Mouse (Mus musculus) intestine, postnatal 0 days (tissue): ENCODE data around the gene Helq. TPM values are rescaled to one million over a fixed set of nuclear protein-coding genes. Genes with fewer than 3 reads are reported as not detected.

Source experiments
- ATAC-seq: fragments of 200-750 bp; cut with Nextera tagmentation; 2 replicates; pipeline ENCODE4 v1.8.0; 2017; ENCODE audit warnings: mild to moderate bottlenecking, moderate TSS enrichment, moderate library complexity
- H3K27ac ChIP-seq: fragments of 300-500 bp; sonication (generic); 2 replicates; pipeline ENCODE4 v1.5.1; 2014; ENCODE audit warnings: mild to moderate bottlenecking, low read depth, low read length, moderate library complexity
- H3K27me3 ChIP-seq: fragments of 300-500 bp; sonication (generic); replicated peaks from 2 replicates; pipeline ENCODE4 v1.6.1; 2014; ENCODE audit warnings: low read length, mixed read lengths; ENCODE audit not compliant: control insufficient read depth, insufficient read depth
- H3K36me3 ChIP-seq: fragments of 300-500 bp; sonication (generic); 2 replicates; pipeline ENCODE4 v1.6.1; 2014; ENCODE audit warnings: mild to moderate bottlenecking, moderate library complexity; ENCODE audit not compliant: control insufficient read depth, insufficient read depth
- H3K4me1 ChIP-seq: fragments of 300-500 bp; sonication (generic); replicated peaks from 2 replicates; pipeline ENCODE4 v1.6.1; 2014; ENCODE audit warnings: antibody characterized with exemption, low read length, mixed read lengths; ENCODE audit not compliant: control insufficient read depth, insufficient read depth
- H3K4me2 ChIP-seq: fragments of 300-500 bp; sonication (generic); replicated peaks from 2 replicates; pipeline ENCODE4 v1.6.1; 2014; ENCODE audit warnings: low read depth, mild to moderate bottlenecking, moderate library complexity
- H3K4me3 ChIP-seq: fragments of 300-500 bp; sonication (generic); 2 replicates; pipeline ENCODE4 v1.5.1; 2014; ENCODE audit warnings: low read depth, low read length
- H3K9ac ChIP-seq: fragments of 300-500 bp; sonication (generic); 2 replicates; pipeline ENCODE4 v1.6.1; 2014; ENCODE audit warnings: mild to moderate bottlenecking, low read depth, low read length
- H3K9me3 ChIP-seq: fragments of 300-500 bp; sonication (generic); 2 replicates; pipeline ENCODE4 v1.6.1; 2016; ENCODE audit warnings: mixed run types; ENCODE audit not compliant: control insufficient read depth
- CTCF ChIP-seq: sonication (generic); IDR thresholded peaks from 2 replicates; pipeline ENCODE4 v1.5.1; 2016; ENCODE audit warnings: low read depth, mild to moderate bottlenecking, control low read depth, antibody characterized with exemption, moderate library complexity
- WGBS: fragments of 180-500 bp; shearing (Covaris S2); extraction: QIAGEN DNeasy Blood & Tissue Kit; methylation state at CpG from one replicate; pipeline ENCODE4 v1.1.7; 2014; 5-methylcytosine and 5-hydroxymethylcytosine counted together
- polyA plus RNA-seq: library from polyadenylated mRNA; unstranded; fragments of >200 nt; fragmentation: Nextera tagmentation; extraction: Ambion mirVana; gene quantifications from 2 replicates; pipeline ENCODE4 v1.2.1, GENCODE M21; 2015

Helq gene
- polyA plus RNA-seq, 1 experiment from 2014 or later = 6.7 TPM

DNA sequence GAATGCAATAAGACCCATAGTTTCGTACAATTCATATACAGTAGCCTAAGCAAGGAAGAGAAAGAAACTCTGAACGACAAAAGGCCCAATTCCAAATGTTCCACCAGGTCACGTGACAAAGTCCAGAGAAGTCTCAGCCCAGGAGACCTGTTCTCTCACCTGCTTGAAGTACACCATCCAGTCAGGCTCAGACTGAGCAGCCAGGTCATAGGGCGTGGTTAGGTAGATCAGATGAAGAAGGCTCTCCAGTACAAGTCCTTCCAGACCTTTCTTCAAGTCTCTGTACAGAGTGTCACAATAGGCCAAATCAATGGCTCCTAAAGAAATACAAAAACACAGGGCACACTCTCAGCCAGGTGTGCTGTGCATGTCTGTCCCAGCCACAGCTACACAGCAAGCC, 26.8 kb downstream of the Helq start:
- Histone ChIP-seq H3K9ac (no peak overlapping the region), H3K4me2 (no peak overlapping the region), H3K36me3 (peaks cover 50% of the 10 kb centered on the region), H3K27ac (no peak overlapping the region), H3K4me1 (no peaks in the 10 kb centered on the region), H3K4me3 (no peak overlapping the region), H3K27me3 (no peaks in the 10 kb centered on the region), H3K9me3 (no peaks in the 10 kb centered on the region)
- WGBS = 74% methylated on average over 4 of the region's 4 CpGs
- ATAC-seq = peak; percentile 22; the same call in 1 of the 2 replicates
- no peak for TF ChIP-seq CTCF

DNA sequence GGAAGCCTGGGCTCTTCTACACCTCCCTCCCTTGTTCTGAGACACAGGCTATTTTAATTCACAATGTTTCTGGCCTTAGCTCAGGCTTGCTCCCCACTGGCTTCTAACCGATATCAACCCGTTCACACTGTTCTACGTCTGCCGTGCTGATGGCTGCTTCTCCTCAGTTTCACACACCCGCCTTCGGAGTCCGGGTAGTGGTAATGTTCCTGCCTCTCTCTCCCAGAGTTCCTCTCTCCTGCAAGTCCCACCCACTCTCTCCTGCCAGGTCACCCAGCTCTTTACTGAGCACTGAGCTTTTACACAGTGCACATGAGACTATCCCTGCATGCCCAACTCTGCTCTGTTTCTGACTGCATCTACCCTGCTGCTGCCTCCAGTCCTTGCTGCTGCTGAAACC, 32.4 kb downstream of the Helq start:
- no peak overlapping the region for H3K4me3 ChIP-seq
- H3K27me3 ChIP-seq = no peaks in the 10 kb centered on the region
- ATAC-seq = no peak
- no peaks in the 10 kb centered on the region for H3K4me1 ChIP-seq
- WGBS = 92% methylated on average over 7 of the region's 7 CpGs
- TF ChIP-seq CTCF = no peak
- no peak overlapping the region for H3K4me2 ChIP-seq
- H3K27ac ChIP-seq = no peak overlapping the region
- no peaks in the 10 kb centered on the region for H3K9me3 ChIP-seq
- H3K36me3 ChIP-seq = peaks cover 66% of the 10 kb centered on the region
- H3K9ac ChIP-seq = no peak overlapping the region

GRCm38 (mm10) chr5:100761736-100762135, 36.7 kb downstream of the Helq start:
- H3K9me3 ChIP-seq = no peaks in the 10 kb centered on the region
- no peaks in the 10 kb centered on the region for H3K27me3 ChIP-seq
- H3K4me1 ChIP-seq = no peaks in the 10 kb centered on the region
- WGBS = 91% methylated on average over 7 of the region's 7 CpGs
- H3K9ac ChIP-seq = no peak overlapping the region
- no peak for ATAC-seq
- TF ChIP-seq CTCF = no peak
- H3K27ac ChIP-seq = no peak overlapping the region
- H3K36me3 ChIP-seq = peaks cover 34% of the 10 kb centered on the region
- no peak overlapping the region for H3K4me2 ChIP-seq
- no peak overlapping the region for H3K4me3 ChIP-seq

DNA sequence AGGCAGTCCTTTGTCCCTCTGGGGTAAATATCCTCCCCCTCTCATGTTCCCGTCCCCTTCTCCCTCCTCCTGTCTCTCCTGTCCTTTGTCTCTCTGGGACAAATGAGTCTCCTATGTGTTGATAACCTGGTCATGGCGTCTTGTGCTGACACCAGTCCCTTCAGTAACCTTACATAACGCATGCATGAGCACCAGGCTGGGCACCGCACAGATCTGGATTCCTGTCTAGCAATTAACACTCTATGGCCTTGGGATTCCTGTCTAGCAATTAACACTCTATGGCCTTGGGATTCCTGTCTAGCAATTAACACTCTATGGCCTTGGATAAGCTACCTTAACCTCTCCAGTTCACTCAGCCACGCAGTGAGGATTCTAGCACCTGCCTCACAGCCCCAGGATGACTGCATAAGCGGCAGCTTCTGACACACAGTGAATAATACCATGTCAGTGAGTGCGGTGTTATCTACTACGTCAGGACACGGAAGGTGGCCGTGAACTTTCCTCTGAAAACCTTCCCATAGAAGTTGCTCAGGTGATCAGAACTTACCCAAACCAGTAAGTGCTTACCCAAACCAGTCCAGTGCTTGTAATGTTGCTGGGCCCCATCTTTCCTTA, 38.2 kb downstream of the Helq start:
- peak; percentile 53; the same call in 1 of the 2 replicates for ATAC-seq
- Histone ChIP-seq H3K4me1 (no peaks in the 10 kb centered on the region), H3K9ac (no peak overlapping the region), H3K27ac (no peak overlapping the region), H3K27me3 (no peaks in the 10 kb centered on the region), H3K4me3 (no peak overlapping the region), H3K36me3 (peaks cover 23% of the 10 kb centered on the region), H3K9me3 (no peaks in the 10 kb centered on the region), H3K4me2 (0 out of 2 replicates have a peak overlapping the region, but pooled peaks have one; percentile 0)
- TF ChIP-seq CTCF = no peak
- WGBS = 54% methylated on average over 10 of the region's 10 CpGs

GRCm38 (mm10) chr5:100758121-100758520, 40.3 kb downstream of the Helq start:
- WGBS = 96% methylated on average over 5 of the region's 5 CpGs
- no peak for TF ChIP-seq CTCF
- Histone ChIP-seq H3K27ac (no peak overlapping the region), H3K27me3 (no peaks in the 10 kb centered on the region), H3K4me2 (no peak overlapping the region), H3K4me3 (no peak overlapping the region), H3K36me3 (peaks cover 5% of the 10 kb centered on the region), H3K4me1 (no peaks in the 10 kb centered on the region), H3K9ac (no peak overlapping the region), H3K9me3 (no peaks in the 10 kb centered on the region)
- no peak for ATAC-seq

DNA sequence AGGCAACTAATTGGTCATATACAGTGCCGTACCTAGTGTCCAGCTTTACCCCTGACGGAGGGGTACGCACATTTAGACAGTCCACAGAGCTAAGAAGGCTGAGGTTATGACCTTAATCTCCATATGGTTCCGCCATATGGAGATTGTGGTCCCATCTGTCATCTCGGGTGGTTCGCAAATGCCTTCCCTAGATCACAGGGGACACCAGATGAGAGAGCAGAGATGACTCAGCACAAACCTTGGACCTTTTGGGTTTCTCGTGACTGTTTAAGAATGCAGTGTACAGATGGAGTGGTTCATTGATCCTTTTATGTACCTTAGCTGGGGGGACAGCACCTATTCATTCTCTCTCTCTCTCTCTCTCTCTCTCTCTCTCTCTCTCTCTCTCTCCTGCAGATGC, 45.0 kb downstream of the Helq start:
- ATAC-seq = no peak
- no peaks in the 10 kb centered on the region for H3K4me1 ChIP-seq
- H3K36me3 ChIP-seq = no peaks in the 10 kb centered on the region
- H3K4me2 ChIP-seq = no peak overlapping the region
- H3K27me3 ChIP-seq = no peaks in the 10 kb centered on the region
- no peak for TF ChIP-seq CTCF
- no peak overlapping the region for H3K4me3 ChIP-seq
- no peaks in the 10 kb centered on the region for H3K9me3 ChIP-seq
- WGBS = 65% methylated on average over 7 of the region's 7 CpGs
- H3K9ac ChIP-seq = no peak overlapping the region
- H3K27ac ChIP-seq = no peak overlapping the region

DNA sequence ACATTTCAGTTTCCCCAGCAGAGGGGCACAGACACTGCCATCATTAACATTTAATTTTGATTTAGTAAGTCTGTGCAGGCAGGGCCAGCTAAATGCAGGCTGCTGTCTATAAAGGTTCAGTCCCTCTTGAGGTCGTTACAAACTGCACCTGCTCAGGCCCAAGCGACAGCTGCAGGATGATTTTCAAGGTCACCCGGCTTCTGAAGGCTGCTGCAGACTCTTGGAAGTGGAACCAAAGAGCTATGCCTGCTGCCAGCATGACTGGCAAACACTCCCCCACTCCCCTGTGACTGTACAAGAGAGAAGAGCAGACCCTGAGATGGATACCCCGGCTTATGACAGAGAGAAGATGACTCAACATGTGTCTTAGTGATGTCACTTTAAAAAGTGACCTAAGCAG, 46.7 kb downstream of the Helq start:
- WGBS = 44% methylated on average over 4 of the region's 4 CpGs
- no peaks in the 10 kb centered on the region for H3K27me3 ChIP-seq
- H3K27ac ChIP-seq = no peak overlapping the region
- H3K4me1 ChIP-seq = no peaks in the 10 kb centered on the region
- H3K9me3 ChIP-seq = no peaks in the 10 kb centered on the region
- H3K36me3 ChIP-seq = no peaks in the 10 kb centered on the region
- H3K4me2 ChIP-seq = no peak overlapping the region
- H3K9ac ChIP-seq = no peak overlapping the region
- TF ChIP-seq CTCF = no peak
- ATAC-seq = no peak
- H3K4me3 ChIP-seq = no peak overlapping the region
